In the genomic region with DNA sequence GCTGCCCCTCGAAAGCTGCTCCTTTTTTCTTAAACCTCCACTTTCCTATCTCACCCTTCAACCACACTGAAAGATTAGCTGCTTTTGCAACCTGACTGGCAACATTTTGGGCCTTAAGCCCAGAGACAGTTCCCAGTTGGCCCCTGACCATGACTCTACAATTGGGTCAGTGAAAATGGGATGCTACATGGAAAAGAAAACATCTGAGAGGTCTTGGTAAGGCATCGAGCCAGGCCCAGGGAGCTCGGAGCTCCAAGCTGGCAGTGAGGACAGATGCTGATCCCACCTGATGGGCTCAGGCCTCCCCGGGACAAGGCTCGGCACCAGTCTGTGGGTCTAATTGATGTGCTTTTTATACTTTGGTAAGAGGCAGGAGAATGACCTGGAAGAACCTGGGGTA, we compare ENCODE assay signal across 25 mouse cellular contexts. TPM values are rescaled to one million over a fixed set of nuclear protein-coding genes. Genes with fewer than 3 reads are reported as not detected.
DNase-seq lines count a peak whose midpoint lies in the region; ATAC-seq and TF ChIP-seq lines count a peak whose summit lies in the region.
"Had no signal": no experiment of that assay in that cellular context is flagged by ENCODE, and none has a peak within 500 bp of the region (broad histone marks: within the 10 kb centered on the region; RNA-seq: fewer than 3 reads in every experiment).

No protein-coding gene starts in this region.

- no peaks in the 10 kb centered on the region for H3K27me3 ChIP-seq in liver, adult 2 months (ENCODE audit: control insufficient read depth, insufficient read depth, low read length)
- H3K27me3 ChIP-seq in liver, embryonic 12.5 days (replicated peaks), result no peaks in the 10 kb centered on the region
- H3K27me3 ChIP-seq: embryonic facial prominence, embryonic 13.5 days; hindbrain, embryonic 15.5 days; limb, embryonic 15.5 days; Patski had no signal

- peak; percentile 26 for DNase-seq in cerebellum, adult 11 months
- DNase-seq in cerebellum, postnatal 36 days, result no peak
- peak; percentile 74 for DNase-seq in liver, adult 2 months (ENCODE audit: extremely low read depth, low read depth, low spot score)
- no peak for DNase-seq in liver
- DNase-seq in embryo, embryonic 9.5 days (ENCODE audit: extremely low spot score), result no peak
- no peak for DNase-seq in B cell, adult 2 months
- DNase-seq: adrenal gland, adult 8-10 months; gastrocnemius, adult 2 months; heart, postnatal 4 days; kidney, adult 2 months; kidney, postnatal 10 days; left cerebral cortex, postnatal 4 days; thymus, postnatal 25 days had no signal

- H3K79me2 ChIP-seq in liver, adult 2 months (ENCODE audit: control insufficient read depth, insufficient read depth, low read length), result 0 out of 2 replicates have a peak, but pooled peaks cover 3% of the 10 kb centered on the region

- no peak overlapping the region for H3K27ac ChIP-seq in liver, adult 2 months (replicated peaks; ENCODE audit: insufficient read depth, low read depth, low read length)
- H3K27ac ChIP-seq in liver, embryonic 12.5 days, result peak overlapping the region; percentile 98
- H3K27ac ChIP-seq: embryonic facial prominence, embryonic 13.5 days; gastrocnemius, adult 2 months; heart, embryonic 10.5 days; hindbrain, embryonic 15.5 days; limb, embryonic 15.5 days; macrophage had no signal

- 49% methylated on average over 5 of the region's 5 CpGs for WGBS in liver, adult 2 months
- WGBS in liver, embryonic 12.5 days (ENCODE audit: insufficient replicate concordance), result 77% methylated on average over 5 of the region's 5 CpGs

- peaks cover 42% of the 10 kb centered on the region for H3K4me1 ChIP-seq in liver, adult 2 months (ENCODE audit: control insufficient read depth, insufficient read depth, low read length)
- peaks cover 91% of the 10 kb centered on the region for H3K4me1 ChIP-seq in liver, embryonic 12.5 days

- no peak for ATAC-seq in liver, embryonic 12.5 days
- ATAC-seq: CD4-positive, CD25-positive, alpha-beta regulatory T cell, adult 4 months; forebrain, embryonic 14.5 days; lung, postnatal 0 days; Patski had no signal

- H3K4me3 ChIP-seq in liver, adult 2 months (ENCODE audit: insufficient read depth, low read depth, low read length), result no peak overlapping the region
- no peak overlapping the region for H3K4me3 ChIP-seq in liver, embryonic 12.5 days
- H3K4me3 ChIP-seq: embryonic facial prominence, embryonic 13.5 days; gastrocnemius, adult 2 months; heart, embryonic 10.5 days; hindbrain, embryonic 15.5 days; limb, embryonic 15.5 days had no signal

- peak overlapping the region; percentile 61 for H3K4me2 ChIP-seq in liver, embryonic 12.5 days
- H3K4me2 ChIP-seq: embryonic facial prominence, embryonic 13.5 days; hindbrain, embryonic 15.5 days; limb, embryonic 15.5 days; midbrain, embryonic 11.5 days had no signal

- H3K36me3 ChIP-seq in liver, adult 2 months (ENCODE audit: control insufficient read depth, insufficient read depth, low read length), result peaks cover 10% of the 10 kb centered on the region; the same call in 1 of the 2 replicates
- H3K36me3 ChIP-seq in liver, embryonic 12.5 days, result peaks cover 68% of the 10 kb centered on the region

- no peak overlapping the region for H3K9ac ChIP-seq in liver, adult 2 months (ENCODE audit: low read depth, low read length)
- H3K9ac ChIP-seq in liver, embryonic 12.5 days, result peak overlapping the region; percentile 64
- H3K9ac ChIP-seq: embryonic facial prominence, embryonic 13.5 days; hindbrain, embryonic 15.5 days; limb, embryonic 15.5 days had no signal

- TF ChIP-seq CTCF in liver, adult 2 months (IDR thresholded peaks at IDR 0.05; ENCODE audit: low read depth, low read length), result no peak

- no peak for TF ChIP-seq POLR2A in liver, adult 2 months (IDR thresholded peaks at IDR 0.05; ENCODE audit: extremely low read depth, insufficient read depth, low read length)

- H3K9me3 ChIP-seq in liver, embryonic 12.5 days (replicated peaks), result no peaks in the 10 kb centered on the region
- H3K9me3 ChIP-seq: embryonic facial prominence, embryonic 13.5 days; heart, embryonic 10.5 days; hindbrain, embryonic 15.5 days; limb, embryonic 15.5 days had no signal

RNA-seq across cellular contexts. Expression of gene Gp9, which starts 14.0 kb away (rescaled TPM):
- 0.34 and 0.74 TPM in 2 replicates for total RNA-seq in liver, adult 2 months (2014; rRNA removed)
- polyA plus RNA-seq in liver, adult 2 months (2012; rRNA removed), result 0.25 TPM in 1 of 2 replicates, not detected in the other
- 40.9 and 44.2 TPM in 2 replicates for polyA plus RNA-seq in liver, embryonic 12.5 days (2016; fragmentation: Nextera tagmentation; extraction: Ambion mirVana)
- total RNA-seq: gastrocnemius, adult 2 months; left cerebral cortex, postnatal 4 days; midbrain, postnatal 0 days had no signal
- polyA plus RNA-seq: CD4-positive, CD25-positive, alpha-beta regulatory T cell, adult 4 months; midbrain, postnatal 0 days; Patski had no signal

RNA-seq across cellular contexts. Expression of gene Rab43, which starts 20.1 kb away (rescaled TPM):
- 63.0 and 71.9 TPM in 2 replicates for total RNA-seq in liver, adult 2 months (2014; rRNA removed)
- polyA plus RNA-seq in liver, adult 2 months (2012; rRNA removed), result 106 and 139 TPM in 2 replicates
- polyA plus RNA-seq in liver, embryonic 12.5 days (2016; fragmentation: Nextera tagmentation; extraction: Ambion mirVana), result 28.6 and 30.5 TPM in 2 replicates

RNA-seq across cellular contexts. Expression of gene Gm45140, which starts 43.8 kb away (rescaled TPM):
- total RNA-seq in liver, adult 2 months (2014; rRNA removed), result 1.0 and 1.1 TPM in 2 replicates
- 0.51 and 0.98 TPM in 2 replicates for polyA plus RNA-seq in liver, adult 2 months (2012; rRNA removed)
- 5.0 and 7.1 TPM in 2 replicates for polyA plus RNA-seq in liver, embryonic 12.5 days (2016; fragmentation: Nextera tagmentation; extraction: Ambion mirVana)

RNA-seq across cellular contexts. Expression of gene Isy1, which starts 46.8 kb away (rescaled TPM):
- total RNA-seq in liver, adult 2 months (2014; rRNA removed), result 18.6 and 22.8 TPM in 2 replicates
- 5.6 and 6.8 TPM in 2 replicates for polyA plus RNA-seq in liver, adult 2 months (2012; rRNA removed)
- 59.5 and 62.4 TPM in 2 replicates for polyA plus RNA-seq in liver, embryonic 12.5 days (2016; fragmentation: Nextera tagmentation; extraction: Ambion mirVana)

RNA-seq across cellular contexts. Expression of gene Cnbp, which starts 59.1 kb away (rescaled TPM):
- 271 and 286 TPM in 2 replicates for total RNA-seq in liver, adult 2 months (2014; rRNA removed)
- polyA plus RNA-seq in liver, adult 2 months (2012; rRNA removed), result 165 and 177 TPM in 2 replicates
- 896 and 933 TPM in 2 replicates for polyA plus RNA-seq in liver, embryonic 12.5 days (2016; fragmentation: Nextera tagmentation; extraction: Ambion mirVana)

Comparison
In these comparisons a context has a peak if more than half of its experiments do, and no peak if none do; other contexts are left out.
1. DNase-seq: peak in cerebellum, adult 11 months (single experiment) and liver, adult 2 months (single experiment); none in cerebellum, postnatal 36 days (0 of 2), liver (single experiment), embryo, embryonic 9.5 days (single experiment) and B cell, adult 2 months (0 of 2).
2. RNA of gene Gp9, which starts 14.0 kb away (polyA plus RNA-seq): 40.9 to 44.2 TPM in liver, embryonic 12.5 days; 0.25 TPM in liver, adult 2 months; every median in the first group is over 10 times any median in the second.